Mouse (Mus musculus): Measurements from ENCODE around the gene Clec4g. TPM values are rescaled to one million over a fixed set of nuclear protein-coding genes. Genes with fewer than 3 reads are reported as not detected.

The Clec4g gene
- polyA plus RNA-seq, 1 experiment: 1.1 TPM

GRCm38 (mm10) chr8:3682435-3682834 is 38.0 kb downstream of the Clec4g start:
- TF ChIP-seq POLR2A (IDR thresholded peaks at IDR 0.05; ENCODE audit: low read depth, low read length): no peak
- TF ChIP-seq CTCF (IDR thresholded peaks at IDR 0.05; ENCODE audit: extremely low read depth, insufficient read depth, insufficient read length, insufficient replicate concordance): no peak
- 82% methylated on average over 5 of the region's 5 CpGs for WGBS
- no peak for DNase-seq (ENCODE audit: low read depth in 1 of 2, low spot score in 2 of 2)
- Histone ChIP-seq H3K36me3 (ENCODE audit: control insufficient read depth, insufficient read depth, low read length) (peaks cover 40% of the 10 kb centered on the region), H3K27me3 (ENCODE audit: control insufficient read depth, insufficient read depth, low read length) (no peaks in the 10 kb centered on the region), H3K27ac (ENCODE audit: insufficient read depth, low read length) (no peak overlapping the region), H3K4me3 (ENCODE audit: extremely low read depth, insufficient read depth, insufficient read length) (no peak overlapping the region), H3K4me1 (ENCODE audit: control insufficient read depth, insufficient read depth, insufficient read length) (peaks cover 8% of the 10 kb centered on the region)

GRCm38 (mm10) chr8:3679656-3680055 is 40.8 kb downstream of the Clec4g start:
- no peak overlapping the region for H3K4me3 ChIP-seq (ENCODE audit: extremely low read depth, insufficient read depth, insufficient read length)
- H3K27ac ChIP-seq (ENCODE audit: insufficient read depth, low read length): no peak overlapping the region
- no peak for DNase-seq (ENCODE audit: low read depth in 1 of 2, low spot score in 2 of 2)
- WGBS: 89% methylated on average over 5 of the region's 5 CpGs
- peaks cover 2% of the 10 kb centered on the region; the same call in 1 of the 2 replicates for H3K4me1 ChIP-seq (ENCODE audit: control insufficient read depth, insufficient read depth, insufficient read length)
- no peak for TF ChIP-seq CTCF (IDR thresholded peaks at IDR 0.05; ENCODE audit: extremely low read depth, insufficient read depth, insufficient read length, insufficient replicate concordance)
- no peak for TF ChIP-seq POLR2A (IDR thresholded peaks at IDR 0.05; ENCODE audit: low read depth, low read length)
- H3K27me3 ChIP-seq (ENCODE audit: control insufficient read depth, insufficient read depth, low read length): no peaks in the 10 kb centered on the region
- H3K36me3 ChIP-seq (ENCODE audit: control insufficient read depth, insufficient read depth, low read length): peaks cover 36% of the 10 kb centered on the region

- no peak for TF ChIP-seq CTCF (IDR thresholded peaks at IDR 0.05; ENCODE audit: extremely low read depth, insufficient read depth, insufficient read length, insufficient replicate concordance)
- TF ChIP-seq POLR2A (IDR thresholded peaks at IDR 0.05; ENCODE audit: low read depth, low read length): no peak
- H3K36me3 ChIP-seq (ENCODE audit: control insufficient read depth, insufficient read depth, low read length): peaks cover 36% of the 10 kb centered on the region
- WGBS: 95% methylated on average over 23 of the region's 23 CpGs
- no peak overlapping the region for H3K4me3 ChIP-seq (ENCODE audit: extremely low read depth, insufficient read depth, insufficient read length)
- peaks cover 2% of the 10 kb centered on the region; the same call in 1 of the 2 replicates for H3K4me1 ChIP-seq (ENCODE audit: control insufficient read depth, insufficient read depth, insufficient read length)
- no peak overlapping the region for H3K27ac ChIP-seq (ENCODE audit: insufficient read depth, low read length)
- no peak for DNase-seq (ENCODE audit: low read depth in 1 of 2, low spot score in 2 of 2)
- no peaks in the 10 kb centered on the region for H3K27me3 ChIP-seq (ENCODE audit: control insufficient read depth, insufficient read depth, low read length)
These were observed 41.2 kb downstream of the Clec4g start for GRCm38 (mm10) chr8:3679236-3679635.

GRCm38 (mm10) chr8:3678831-3679230 is 41.6 kb downstream of the Clec4g start:
- 97% methylated on average over 23 of the region's 23 CpGs for WGBS

GRCm38 (mm10) chr8:3676993-3677579 is 43.4 kb downstream of the Clec4g start:
- Histone ChIP-seq H3K36me3 (ENCODE audit: control insufficient read depth, insufficient read depth, low read length) (peaks cover 18% of the 10 kb centered on the region), H3K4me3 (ENCODE audit: extremely low read depth, insufficient read depth, insufficient read length) (peak overlapping the region; percentile 82), H3K27me3 (ENCODE audit: control insufficient read depth, insufficient read depth, low read length) (no peaks in the 10 kb centered on the region), H3K4me1 (ENCODE audit: control insufficient read depth, insufficient read depth, insufficient read length) (peaks cover 2% of the 10 kb centered on the region; the same call in 1 of the 2 replicates), H3K27ac (ENCODE audit: insufficient read depth, low read length) (peak overlapping the region; percentile 96)
- no peak for TF ChIP-seq POLR2A (IDR thresholded peaks at IDR 0.05; ENCODE audit: low read depth, low read length)
- TF ChIP-seq CTCF (IDR thresholded peaks at IDR 0.05; ENCODE audit: extremely low read depth, insufficient read depth, insufficient read length, insufficient replicate concordance): no peak
- no peak for DNase-seq (ENCODE audit: low read depth in 1 of 2, low spot score in 2 of 2)
- under 1% methylated on average over 15 of the region's 15 CpGs for WGBS

More at GRCm38 (mm10) chr8:3678831-3679230, 41.6 kb downstream of the Clec4g start:
- DNase-seq (ENCODE audit: low read depth in 1 of 2, low spot score in 2 of 2): no peak
- peaks cover 2% of the 10 kb centered on the region; the same call in 1 of the 2 replicates for H3K4me1 ChIP-seq (ENCODE audit: control insufficient read depth, insufficient read depth, insufficient read length)
- no peak overlapping the region for H3K4me3 ChIP-seq (ENCODE audit: extremely low read depth, insufficient read depth, insufficient read length)
- no peak overlapping the region for H3K27ac ChIP-seq (ENCODE audit: insufficient read depth, low read length)
- H3K27me3 ChIP-seq (ENCODE audit: control insufficient read depth, insufficient read depth, low read length): no peaks in the 10 kb centered on the region
- TF ChIP-seq POLR2A (IDR thresholded peaks at IDR 0.05; ENCODE audit: low read depth, low read length): no peak
- no peak for TF ChIP-seq CTCF (IDR thresholded peaks at IDR 0.05; ENCODE audit: extremely low read depth, insufficient read depth, insufficient read length, insufficient replicate concordance)
- H3K36me3 ChIP-seq (ENCODE audit: control insufficient read depth, insufficient read depth, low read length): peaks cover 33% of the 10 kb centered on the region

- peak within 1 kb of the TSS; percentile 96 for H3K27ac ChIP-seq (ENCODE audit: insufficient read depth, low read length)
- WGBS: under 1% methylated on average over 61 of the region's 61 CpGs
These were observed 44.1 kb downstream of the Clec4g start, which contains the start of gene Trappc5 for GRCm38 (mm10) chr8:3676131-3676992. Trappc5 (plus strand) TSS chr8:3676299.

More at GRCm38 (mm10) chr8:3676131-3676992, 44.1 kb downstream of the Clec4g start, which contains the start of gene Trappc5:
- Histone ChIP-seq H3K27me3 (ENCODE audit: control insufficient read depth, insufficient read depth, low read length) (no peaks in the 10 kb centered on the region), H3K4me1 (ENCODE audit: control insufficient read depth, insufficient read depth, insufficient read length) (peaks cover 2% of the 10 kb centered on the region; the same call in 1 of the 2 replicates), H3K36me3 (ENCODE audit: control insufficient read depth, insufficient read depth, low read length) (peaks cover 18% of the 10 kb centered on the region), H3K4me3 (ENCODE audit: extremely low read depth, insufficient read depth, insufficient read length) (peak within 1 kb of the TSS; percentile 82)
- DNase-seq (ENCODE audit: low read depth in 1 of 2, low spot score in 2 of 2): peak; percentile 86 to 92
- TF ChIP-seq CTCF (IDR thresholded peaks at IDR 0.05; ENCODE audit: extremely low read depth, insufficient read depth, insufficient read length, insufficient replicate concordance) (peak; percentile 94), POLR2A (IDR thresholded peaks at IDR 0.05; ENCODE audit: low read depth, low read length) (peak; percentile 74)
